Mouse (Mus musculus): ENCODE results near the gene Fbp1. TPM values are rescaled to one million over a fixed set of nuclear protein-coding genes. Genes with fewer than 3 reads are reported as not detected.
"Not testable (repeated sequence)": the region's sequence is repeated elsewhere in the genome, so short reads cannot be mapped to it uniquely, and the experiment has no call there.

Gene Fbp1
- polyA plus RNA-seq, 1 experiment from 2014 or later = 0.55 TPM

DNA sequence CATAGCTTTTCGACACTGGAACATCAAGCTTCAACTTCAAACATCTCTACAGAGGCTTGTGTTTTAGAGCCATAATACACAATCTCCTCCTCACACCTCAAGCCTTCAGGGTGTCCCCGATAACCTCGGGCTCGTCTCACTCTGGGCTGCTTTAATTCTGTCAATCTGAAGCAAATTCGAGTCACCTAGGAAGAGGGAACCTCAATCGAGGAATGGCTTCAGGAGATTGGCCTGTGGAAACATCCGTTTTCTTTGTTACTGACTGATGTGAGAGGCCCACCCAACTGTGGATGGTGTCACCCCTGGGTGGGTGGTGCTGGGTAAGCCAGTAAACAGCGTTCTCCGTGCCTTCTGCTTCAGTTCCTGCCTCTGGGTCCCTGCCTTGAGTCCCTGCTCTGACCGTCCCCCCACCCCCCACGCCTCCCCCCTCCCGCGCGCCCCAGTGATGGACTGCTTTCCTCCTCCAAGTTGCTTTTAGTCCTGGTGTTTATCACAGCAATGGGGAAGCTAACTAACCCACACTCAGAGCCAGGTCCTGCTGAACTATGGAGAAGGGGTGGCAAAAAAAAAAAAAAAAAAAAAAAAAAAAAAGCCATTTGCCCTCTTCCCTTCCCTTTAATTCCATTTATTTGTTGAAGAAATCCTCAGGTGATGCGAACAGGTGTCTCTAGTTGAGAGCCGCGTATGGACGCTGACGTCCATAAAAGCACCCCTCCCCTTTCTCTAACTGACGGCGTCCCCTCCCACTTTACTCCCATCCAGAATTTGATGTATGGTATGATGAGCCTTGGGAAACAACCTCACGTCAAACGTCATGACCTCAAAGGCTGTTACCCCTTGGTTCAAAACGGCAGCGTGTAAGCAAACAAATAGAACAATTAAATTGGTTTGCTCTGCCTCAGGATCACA, 32.4 kb downstream of the Fbp1 start:
- Histone ChIP-seq H3K4me1 (ENCODE audit: control insufficient read depth, insufficient read depth, low read length) (no peaks in the 10 kb centered on the region), H3K9me3 (ENCODE audit: control insufficient read depth, low read depth, low read length) (no peaks in the 10 kb centered on the region), H3K27ac (ENCODE audit: low read length) (no peak overlapping the region), H3K9ac (replicated peaks; ENCODE audit: low read depth, low read length) (no peak overlapping the region), H3K4me2 (replicated peaks; ENCODE audit: low read depth, low read length) (peak overlapping the region; percentile 45), H3K4me3 (ENCODE audit: low read depth, low read length) (0 out of 2 replicates have a peak overlapping the region, but pooled peaks have one; percentile 7), H3K36me3 (ENCODE audit: control insufficient read depth, insufficient read depth, low read length) (no peaks in the 10 kb centered on the region), H3K27me3 (ENCODE audit: control insufficient read depth, insufficient read depth, low read length) (no peaks in the 10 kb centered on the region)
- WGBS = 30% methylated on average over 25 of the region's 25 CpGs
- ATAC-seq (ENCODE audit: insufficient number of reproducible peaks, insufficient read depth, low FRiP score, low read depth) = no peak

DNA sequence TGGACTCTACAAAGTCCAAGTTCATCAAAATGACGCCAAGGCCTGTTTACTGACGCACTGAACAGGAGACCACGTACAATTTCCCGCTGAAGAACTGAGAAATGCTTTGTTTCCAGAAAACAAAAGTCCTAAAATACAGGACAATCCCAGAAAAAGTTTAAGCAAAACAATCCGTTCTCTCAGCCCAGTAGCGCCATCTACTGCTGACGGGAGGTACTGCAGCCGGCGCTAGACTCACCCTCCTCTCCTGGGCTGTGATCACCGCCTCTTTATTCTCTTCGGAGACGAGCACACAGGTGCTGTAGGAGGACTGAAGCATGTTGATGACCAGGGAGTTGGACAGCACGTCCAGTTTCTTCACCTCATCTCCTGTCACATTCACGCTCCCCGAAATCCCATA, 33.4 kb downstream of the Fbp1 start:
- H3K4me1 ChIP-seq (ENCODE audit: control insufficient read depth, insufficient read depth, low read length) = no peaks in the 10 kb centered on the region
- H3K9ac ChIP-seq (replicated peaks; ENCODE audit: low read depth, low read length) = no peak overlapping the region
- no peaks in the 10 kb centered on the region for H3K27me3 ChIP-seq (ENCODE audit: control insufficient read depth, insufficient read depth, low read length)
- no peaks in the 10 kb centered on the region for H3K9me3 ChIP-seq (ENCODE audit: control insufficient read depth, low read depth, low read length)
- H3K4me3 ChIP-seq (ENCODE audit: low read depth, low read length) = no peak overlapping the region
- H3K36me3 ChIP-seq (ENCODE audit: control insufficient read depth, insufficient read depth, low read length) = no peaks in the 10 kb centered on the region
- 0 out of 2 replicates have a peak overlapping the region, but pooled peaks have one; percentile 2 for H3K4me2 ChIP-seq (replicated peaks; ENCODE audit: low read depth, low read length)
- 13% methylated on average over 15 of the region's 15 CpGs for WGBS
- H3K27ac ChIP-seq (ENCODE audit: low read length) = no peak overlapping the region
- ATAC-seq (ENCODE audit: insufficient number of reproducible peaks, insufficient read depth, low FRiP score, low read depth) = no peak

GRCm38 (mm10) chr13:62833341-62833740, 54.7 kb downstream of the Fbp1 start:
- ATAC-seq (ENCODE audit: insufficient number of reproducible peaks, insufficient read depth, low FRiP score, low read depth) = no peak
- WGBS = 25% methylated on average over 4 of the region's 4 CpGs
- no peak overlapping the region for H3K4me3 ChIP-seq (ENCODE audit: low read depth, low read length)

DNA sequence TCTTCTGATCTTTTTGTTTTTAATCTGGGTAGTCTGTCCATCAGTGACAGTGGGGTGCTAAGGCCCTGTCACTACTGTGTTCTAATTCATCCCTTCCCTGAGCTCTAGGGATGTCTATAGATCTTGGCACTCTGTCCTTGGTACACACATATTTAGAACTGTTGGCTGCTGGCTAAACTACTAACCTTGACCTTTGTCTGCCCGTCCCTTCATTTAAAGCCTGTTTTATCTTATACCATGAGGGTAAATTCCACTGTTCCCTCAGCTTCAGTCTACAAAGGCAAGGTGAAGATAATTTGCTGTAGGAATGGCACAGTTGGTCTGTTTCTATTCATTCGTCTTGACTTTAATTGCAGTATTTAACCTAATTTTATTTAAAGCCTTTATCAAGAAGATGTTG, 55.8 kb downstream of the Fbp1 start:
- Histone ChIP-seq H3K4me2 (replicated peaks; ENCODE audit: low read depth, low read length) (no peak overlapping the region), H3K9ac (replicated peaks; ENCODE audit: low read depth, low read length) (no peak overlapping the region), H3K27me3 (ENCODE audit: control insufficient read depth, insufficient read depth, low read length) (no peaks in the 10 kb centered on the region), H3K4me3 (ENCODE audit: low read depth, low read length) (no peak overlapping the region), H3K4me1 (ENCODE audit: control insufficient read depth, insufficient read depth, low read length) (no peaks in the 10 kb centered on the region), H3K9me3 (ENCODE audit: control insufficient read depth, low read depth, low read length) (no peaks in the 10 kb centered on the region), H3K27ac (ENCODE audit: low read length) (no peak overlapping the region), H3K36me3 (ENCODE audit: control insufficient read depth, insufficient read depth, low read length) (no peaks in the 10 kb centered on the region)
- WGBS = 73% methylated on average over 2 of the region's 2 CpGs
- no peak for ATAC-seq (ENCODE audit: insufficient number of reproducible peaks, insufficient read depth, low FRiP score, low read depth)

More at GRCm38 (mm10) chr13:62833341-62833740, 54.7 kb downstream of the Fbp1 start:
- H3K9me3 ChIP-seq (ENCODE audit: control insufficient read depth, low read depth, low read length) = no peaks in the 10 kb centered on the region
- H3K36me3 ChIP-seq (ENCODE audit: control insufficient read depth, insufficient read depth, low read length) = no peaks in the 10 kb centered on the region
- H3K4me2 ChIP-seq (replicated peaks; ENCODE audit: low read depth, low read length) = no peak overlapping the region
- H3K27me3 ChIP-seq (ENCODE audit: control insufficient read depth, insufficient read depth, low read length) = no peaks in the 10 kb centered on the region
- no peak overlapping the region for H3K27ac ChIP-seq (ENCODE audit: low read length)
- H3K4me1 ChIP-seq (ENCODE audit: control insufficient read depth, insufficient read depth, low read length) = no peaks in the 10 kb centered on the region
- no peak overlapping the region for H3K9ac ChIP-seq (replicated peaks; ENCODE audit: low read depth, low read length)

DNA sequence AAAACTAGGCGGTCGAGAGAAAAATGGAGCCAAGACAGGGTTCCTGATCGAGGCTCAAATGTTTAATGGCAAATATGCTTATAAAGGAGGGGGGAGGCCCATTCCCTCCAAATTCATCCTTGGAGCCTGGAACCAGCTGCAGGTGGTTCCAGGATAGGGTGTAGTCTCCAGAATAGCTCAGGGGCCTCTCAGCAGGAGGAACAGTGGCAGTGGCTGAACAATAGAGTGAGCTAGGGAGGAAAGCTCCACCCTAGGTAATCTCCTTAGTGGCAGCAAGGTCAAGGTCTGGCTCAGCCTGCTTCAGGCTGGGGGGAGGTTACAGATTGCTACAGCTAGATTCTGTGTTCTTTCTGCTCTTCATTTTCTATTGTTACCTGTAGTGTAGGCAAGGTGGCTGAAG, 72.4 kb downstream of the Fbp1 start:
- not testable (repeated sequence) for H3K9ac ChIP-seq (replicated peaks; ENCODE audit: low read depth, low read length); H3K27ac ChIP-seq (ENCODE audit: low read length); H3K4me2 ChIP-seq (replicated peaks; ENCODE audit: low read depth, low read length); H3K9me3 ChIP-seq (ENCODE audit: control insufficient read depth, low read depth, low read length); H3K27me3 ChIP-seq (ENCODE audit: control insufficient read depth, insufficient read depth, low read length); H3K4me1 ChIP-seq (ENCODE audit: control insufficient read depth, insufficient read depth, low read length); H3K36me3 ChIP-seq (ENCODE audit: control insufficient read depth, insufficient read depth, low read length); ATAC-seq (ENCODE audit: insufficient number of reproducible peaks, insufficient read depth, low FRiP score, low read depth); H3K4me3 ChIP-seq (ENCODE audit: low read depth, low read length)
- 78% methylated on average over 3 of the region's 3 CpGs for WGBS

Other genes with a start within 250 kb of the Fbp1 start
- 33.9 and 34.3 TPM in 2 replicates for gene Platr25, start 127.6 kb downstream of the Fbp1 start, polyA plus RNA-seq (2014; fragmentation: Nextera tagmentation; extraction: Ambion mirVana)
- gene Gm5141, start 102.5 kb downstream of the Fbp1 start, polyA plus RNA-seq (2014; fragmentation: Nextera tagmentation; extraction: Ambion mirVana) = 13.3 and 13.8 TPM in 2 replicates
- gene Fbp2, start 29.9 kb downstream of the Fbp1 start, polyA plus RNA-seq (2014; fragmentation: Nextera tagmentation; extraction: Ambion mirVana) = 35.2 and 35.3 TPM in 2 replicates
- 140 TPM in 2 replicates for gene 2010111I01Rik, start 76.6 kb upstream of the Fbp1 start, polyA plus RNA-seq (2014; fragmentation: Nextera tagmentation; extraction: Ambion mirVana)

All from stomach, embryonic 14.5 days (tissue).